Mouse (Mus musculus): ENCODE results near the gene Gm20388.

GRCm38 (mm10) chr8:120823887-120824286 lies 913.2 kb downstream of the Gm20388 start:
- TF ChIP-seq CTCF (IDR thresholded peaks at IDR 0.05; ENCODE audit: control insufficient read depth, insufficient read depth, low read length) (no peak), POLR2A (IDR thresholded peaks at IDR 0.05; ENCODE audit: borderline replicate concordance, control insufficient read depth, low read depth, low read length) (no peak)

All from bone marrow, adult 2 months (tissue).